Mouse (Mus musculus): ENCODE data around the gene Csrp2. TPM values are rescaled to one million over a fixed set of nuclear protein-coding genes. Genes with fewer than 3 reads are reported as not detected.

Csrp2 gene
- polyA plus RNA-seq, 1 experiment, result 0.19 TPM

GRCm38 (mm10) chr10:110927491-110927890, 7.9 kb downstream of the Csrp2 start:
- no peak for TF ChIP-seq TAL1 (IDR thresholded peaks at IDR 0.05; ENCODE audit: low read length)
- TF ChIP-seq GATA1 (IDR thresholded peaks at IDR 0.05; ENCODE audit: low read length), result no peak
- Histone ChIP-seq H3K27me3 (ENCODE audit: control insufficient read depth) (no peaks in the 10 kb centered on the region), H3K36me3 (ENCODE audit: control insufficient read depth) (no peaks in the 10 kb centered on the region), H3K4me1 (ENCODE audit: control insufficient read depth) (peaks cover 5% of the 10 kb centered on the region), H3K4me3 (replicated peaks) (no peak overlapping the region), H3K9me3 (ENCODE audit: control insufficient read depth, low read length) (no peaks in the 10 kb centered on the region)

GRCm38 (mm10) chr10:110929756-110930155, 10.2 kb downstream of the Csrp2 start:
- peaks cover 5% of the 10 kb centered on the region for H3K4me1 ChIP-seq (ENCODE audit: control insufficient read depth)
- no peak for TF ChIP-seq TAL1 (IDR thresholded peaks at IDR 0.05; ENCODE audit: low read length)
- TF ChIP-seq GATA1 (IDR thresholded peaks at IDR 0.05; ENCODE audit: low read length), result no peak
- no peaks in the 10 kb centered on the region for H3K9me3 ChIP-seq (ENCODE audit: control insufficient read depth, low read length)
- H3K4me3 ChIP-seq (replicated peaks), result no peak overlapping the region
- no peaks in the 10 kb centered on the region for H3K36me3 ChIP-seq (ENCODE audit: control insufficient read depth)
- H3K27me3 ChIP-seq (ENCODE audit: control insufficient read depth), result no peaks in the 10 kb centered on the region

GRCm38 (mm10) chr10:110931161-110931912, 11.7 kb downstream of the Csrp2 start:
- Histone ChIP-seq H3K36me3 (ENCODE audit: control insufficient read depth) (no peaks in the 10 kb centered on the region), H3K27me3 (ENCODE audit: control insufficient read depth) (no peaks in the 10 kb centered on the region), H3K9me3 (ENCODE audit: control insufficient read depth, low read length) (no peaks in the 10 kb centered on the region), H3K4me1 (ENCODE audit: control insufficient read depth) (peaks cover 9% of the 10 kb centered on the region), H3K4me3 (replicated peaks) (peak overlapping the region; percentile 41)
- no peak for TF ChIP-seq GATA1 (IDR thresholded peaks at IDR 0.05; ENCODE audit: low read length)
- no peak for TF ChIP-seq TAL1 (IDR thresholded peaks at IDR 0.05; ENCODE audit: low read length)

- Histone ChIP-seq H3K9me3 (ENCODE audit: control insufficient read depth, low read length) (no peaks in the 10 kb centered on the region), H3K4me1 (ENCODE audit: control insufficient read depth) (peaks cover 9% of the 10 kb centered on the region), H3K36me3 (ENCODE audit: control insufficient read depth) (no peaks in the 10 kb centered on the region), H3K4me3 (replicated peaks) (peak overlapping the region; percentile 41), H3K27me3 (ENCODE audit: control insufficient read depth) (no peaks in the 10 kb centered on the region)
- TF ChIP-seq TAL1 (IDR thresholded peaks at IDR 0.05; ENCODE audit: low read length), result no peak
- TF ChIP-seq GATA1 (IDR thresholded peaks at IDR 0.05; ENCODE audit: low read length), result no peak
Observed at GRCm38 (mm10) chr10:110931913-110932560, 12.4 kb downstream of the Csrp2 start.

GRCm38 (mm10) chr10:110933584-110933983, 14.0 kb downstream of the Csrp2 start:
- Histone ChIP-seq H3K4me3 (replicated peaks) (no peak overlapping the region), H3K36me3 (ENCODE audit: control insufficient read depth) (no peaks in the 10 kb centered on the region; the same call in 1 of the 2 replicates), H3K4me1 (ENCODE audit: control insufficient read depth) (peaks cover 9% of the 10 kb centered on the region), H3K9me3 (ENCODE audit: control insufficient read depth, low read length) (no peaks in the 10 kb centered on the region), H3K27me3 (ENCODE audit: control insufficient read depth) (no peaks in the 10 kb centered on the region)
- TF ChIP-seq GATA1 (IDR thresholded peaks at IDR 0.05; ENCODE audit: low read length) (no peak), TAL1 (IDR thresholded peaks at IDR 0.05; ENCODE audit: low read length) (no peak)

- Histone ChIP-seq H3K36me3 (ENCODE audit: control insufficient read depth) (peaks cover 2% of the 10 kb centered on the region), H3K4me1 (ENCODE audit: control insufficient read depth) (peaks cover 9% of the 10 kb centered on the region), H3K9me3 (ENCODE audit: control insufficient read depth, low read length) (no peaks in the 10 kb centered on the region), H3K4me3 (replicated peaks) (no peak overlapping the region), H3K27me3 (ENCODE audit: control insufficient read depth) (no peaks in the 10 kb centered on the region)
- TF ChIP-seq GATA1 (IDR thresholded peaks at IDR 0.05; ENCODE audit: low read length) (no peak), TAL1 (IDR thresholded peaks at IDR 0.05; ENCODE audit: low read length) (no peak)
Observed at GRCm38 (mm10) chr10:110935081-110935480, 15.5 kb downstream of the Csrp2 start.

- Histone ChIP-seq H3K4me1 (ENCODE audit: control insufficient read depth) (peaks cover 9% of the 10 kb centered on the region), H3K27me3 (ENCODE audit: control insufficient read depth) (no peaks in the 10 kb centered on the region), H3K36me3 (ENCODE audit: control insufficient read depth) (peaks cover 2% of the 10 kb centered on the region), H3K9me3 (ENCODE audit: control insufficient read depth, low read length) (no peaks in the 10 kb centered on the region), H3K4me3 (replicated peaks) (no peak overlapping the region)
- no peak for TF ChIP-seq TAL1 (IDR thresholded peaks at IDR 0.05; ENCODE audit: low read length)
- TF ChIP-seq GATA1 (IDR thresholded peaks at IDR 0.05; ENCODE audit: low read length), result no peak
Observed at GRCm38 (mm10) chr10:110935669-110936068, 16.1 kb downstream of the Csrp2 start.

- Histone ChIP-seq H3K4me1 (ENCODE audit: control insufficient read depth) (peaks cover 4% of the 10 kb centered on the region), H3K36me3 (ENCODE audit: control insufficient read depth) (peaks cover 13% of the 10 kb centered on the region), H3K27me3 (ENCODE audit: control insufficient read depth) (no peaks in the 10 kb centered on the region), H3K9me3 (ENCODE audit: control insufficient read depth, low read length) (no peaks in the 10 kb centered on the region), H3K4me3 (replicated peaks) (no peak overlapping the region)
- TF ChIP-seq TAL1 (IDR thresholded peaks at IDR 0.05; ENCODE audit: low read length), result no peak
- TF ChIP-seq GATA1 (IDR thresholded peaks at IDR 0.05; ENCODE audit: low read length), result no peak
Observed at GRCm38 (mm10) chr10:110938361-110938760, 18.8 kb downstream of the Csrp2 start.

GRCm38 (mm10) chr10:110938841-110939549, 19.4 kb downstream of the Csrp2 start:
- Histone ChIP-seq H3K4me1 (ENCODE audit: control insufficient read depth) (peaks cover 4% of the 10 kb centered on the region), H3K36me3 (ENCODE audit: control insufficient read depth) (peaks cover 15% of the 10 kb centered on the region), H3K27me3 (ENCODE audit: control insufficient read depth) (no peaks in the 10 kb centered on the region), H3K9me3 (ENCODE audit: control insufficient read depth, low read length) (no peaks in the 10 kb centered on the region), H3K4me3 (replicated peaks) (no peak overlapping the region)
- TF ChIP-seq GATA1 (IDR thresholded peaks at IDR 0.05; ENCODE audit: low read length), result no peak

Data from erythroblast, embryonic 14.5 days (primary cell).